Mouse (Mus musculus) intestine, postnatal 0 days (tissue): Measurements from ENCODE around the gene Cand1. TPM values are rescaled to one million over a fixed set of nuclear protein-coding genes. Genes with fewer than 3 reads are reported as not detected.

Experiments
- ATAC-seq: fragments of 200-750 bp; cut with Nextera tagmentation; 2 replicates; pipeline ENCODE4 v1.8.0; 2017; ENCODE audit warnings: mild to moderate bottlenecking, moderate TSS enrichment, moderate library complexity
- H3K27ac ChIP-seq: fragments of 300-500 bp; sonication (generic); 2 replicates; pipeline ENCODE4 v1.5.1; 2014; ENCODE audit warnings: mild to moderate bottlenecking, low read depth, low read length, moderate library complexity
- H3K27me3 ChIP-seq: fragments of 300-500 bp; sonication (generic); replicated peaks from 2 replicates; pipeline ENCODE4 v1.6.1; 2014; ENCODE audit warnings: low read length, mixed read lengths; ENCODE audit not compliant: control insufficient read depth, insufficient read depth
- H3K36me3 ChIP-seq: fragments of 300-500 bp; sonication (generic); 2 replicates; pipeline ENCODE4 v1.6.1; 2014; ENCODE audit warnings: mild to moderate bottlenecking, moderate library complexity; ENCODE audit not compliant: control insufficient read depth, insufficient read depth
- H3K4me1 ChIP-seq: fragments of 300-500 bp; sonication (generic); replicated peaks from 2 replicates; pipeline ENCODE4 v1.6.1; 2014; ENCODE audit warnings: antibody characterized with exemption, low read length, mixed read lengths; ENCODE audit not compliant: control insufficient read depth, insufficient read depth
- H3K4me2 ChIP-seq: fragments of 300-500 bp; sonication (generic); replicated peaks from 2 replicates; pipeline ENCODE4 v1.6.1; 2014; ENCODE audit warnings: low read depth, mild to moderate bottlenecking, moderate library complexity
- H3K4me3 ChIP-seq: fragments of 300-500 bp; sonication (generic); 2 replicates; pipeline ENCODE4 v1.5.1; 2014; ENCODE audit warnings: low read depth, low read length
- H3K9ac ChIP-seq: fragments of 300-500 bp; sonication (generic); 2 replicates; pipeline ENCODE4 v1.6.1; 2014; ENCODE audit warnings: mild to moderate bottlenecking, low read depth, low read length
- H3K9me3 ChIP-seq: fragments of 300-500 bp; sonication (generic); 2 replicates; pipeline ENCODE4 v1.6.1; 2016; ENCODE audit warnings: mixed run types; ENCODE audit not compliant: control insufficient read depth
- CTCF ChIP-seq: sonication (generic); IDR thresholded peaks from 2 replicates; pipeline ENCODE4 v1.5.1; 2016; ENCODE audit warnings: low read depth, mild to moderate bottlenecking, control low read depth, antibody characterized with exemption, moderate library complexity
- WGBS: fragments of 180-500 bp; shearing (Covaris S2); extraction: QIAGEN DNeasy Blood & Tissue Kit; methylation state at CpG from one replicate; pipeline ENCODE4 v1.1.7; 2014; 5-methylcytosine and 5-hydroxymethylcytosine counted together
- polyA plus RNA-seq: library from polyadenylated mRNA; unstranded; fragments of >200 nt; fragmentation: Nextera tagmentation; extraction: Ambion mirVana; gene quantifications from 2 replicates; pipeline ENCODE4 v1.2.1, GENCODE M21; 2015

The Cand1 gene
- polyA plus RNA-seq, 1 experiment from 2014 or later: 13.6 TPM

GRCm38 (mm10) chr10:119149261-119149660, 90.6 kb downstream of the Cand1 start:
- H3K36me3 ChIP-seq: no peaks in the 10 kb centered on the region
- H3K27ac ChIP-seq: no peak overlapping the region
- H3K4me1 ChIP-seq: no peaks in the 10 kb centered on the region
- ATAC-seq: no peak
- 65% methylated on average over 4 of the region's 4 CpGs for WGBS
- no peak overlapping the region for H3K4me3 ChIP-seq
- no peak overlapping the region for H3K4me2 ChIP-seq
- no peaks in the 10 kb centered on the region for H3K9me3 ChIP-seq
- H3K27me3 ChIP-seq: no peaks in the 10 kb centered on the region
- no peak for TF ChIP-seq CTCF
- H3K9ac ChIP-seq: no peak overlapping the region

Other genes with a start within 250 kb of the Cand1 start
- gene Grip1, start 213.8 kb upstream of the Cand1 start, polyA plus RNA-seq: 0.48 and 0.69 TPM in 2 replicates